In the genomic region with DNA sequence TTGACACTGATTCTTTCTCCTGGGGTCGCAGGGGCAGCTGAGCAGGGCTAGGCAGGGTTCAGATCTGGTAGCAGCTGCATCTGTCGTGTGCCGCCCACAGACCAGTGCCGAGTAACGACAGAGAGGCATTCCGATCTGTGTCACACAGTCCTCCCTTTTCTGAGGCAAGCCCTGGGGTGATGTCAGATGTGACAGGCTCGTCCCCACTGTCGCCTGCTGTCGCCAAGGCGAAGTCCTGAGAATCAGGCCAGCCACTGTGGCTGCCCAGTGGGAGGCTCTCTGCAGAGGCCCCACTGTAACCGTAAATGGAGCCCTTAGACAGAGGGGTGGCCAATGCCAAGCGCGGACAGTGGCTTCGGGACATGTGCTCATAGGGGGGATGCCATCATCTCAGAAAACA, we compare ENCODE assay signal across 7 mouse cellular contexts.
DNase-seq lines count a peak whose midpoint lies in the region; ATAC-seq lines count a peak whose summit lies in the region.

No protein-coding gene starts in this region.

- H3K4me2 ChIP-seq in midbrain, embryonic 16.5 days (ENCODE audit: low read length), result no peak overlapping the region
- no peak overlapping the region for H3K4me2 ChIP-seq in midbrain, embryonic 15.5 days
- H3K4me2 ChIP-seq in embryonic facial prominence, embryonic 15.5 days (replicated peaks), result no peak overlapping the region

- no peak overlapping the region for H3K4me3 ChIP-seq in midbrain, embryonic 16.5 days (ENCODE audit: low read depth, low read length)
- H3K4me3 ChIP-seq in midbrain, embryonic 15.5 days, result no peak overlapping the region
- no peak overlapping the region for H3K4me3 ChIP-seq in embryonic facial prominence, embryonic 15.5 days (replicated peaks)

- ATAC-seq in midbrain, embryonic 16.5 days, result peak; percentile 43; the same call in 1 of the 2 replicates
- ATAC-seq in midbrain, embryonic 15.5 days (replicated peaks), result no peak
- ATAC-seq in embryonic facial prominence, embryonic 15.5 days (ENCODE audit: insufficient number of reproducible peaks, low FRiP score, low TSS enrichment, low read depth), result peak; percentile 52; the same call in 1 of the 2 replicates

- H3K4me1 ChIP-seq in midbrain, embryonic 16.5 days (ENCODE audit: control insufficient read depth, insufficient read depth, low read length), result no peaks in the 10 kb centered on the region
- H3K4me1 ChIP-seq in midbrain, embryonic 15.5 days, result 0 out of 2 replicates have a peak, but pooled peaks cover 3% of the 10 kb centered on the region
- 0 out of 2 replicates have a peak, but pooled peaks cover 3% of the 10 kb centered on the region for H3K4me1 ChIP-seq in embryonic facial prominence, embryonic 15.5 days

- peak; percentile 68 for DNase-seq in left cerebral cortex, adult 11 months (ENCODE audit: low spot score)
- peak; percentile 32 for DNase-seq in right cerebral cortex, postnatal 14 days
- no peak for DNase-seq in urinary bladder, postnatal 14 days (ENCODE audit: low spot score)
- no peak for DNase-seq in thymus, postnatal 25 days

- 35% methylated on average over 14 of the region's 14 CpGs for WGBS in midbrain, embryonic 16.5 days
- WGBS in midbrain, embryonic 15.5 days, result 36% methylated on average over 14 of the region's 14 CpGs
- WGBS in embryonic facial prominence, embryonic 15.5 days, result 38% methylated on average over 14 of the region's 14 CpGs

- no peaks in the 10 kb centered on the region for H3K9me3 ChIP-seq in midbrain, embryonic 16.5 days (replicated peaks; ENCODE audit: control insufficient read depth, low read length, poor library complexity, severe bottlenecking)
- H3K9me3 ChIP-seq in midbrain, embryonic 15.5 days, result no peaks in the 10 kb centered on the region
- no peaks in the 10 kb centered on the region for H3K9me3 ChIP-seq in embryonic facial prominence, embryonic 15.5 days (replicated peaks)

- no peaks in the 10 kb centered on the region for H3K36me3 ChIP-seq in midbrain, embryonic 16.5 days (ENCODE audit: control insufficient read depth, insufficient read depth, low read length)
- no peaks in the 10 kb centered on the region for H3K36me3 ChIP-seq in midbrain, embryonic 15.5 days (replicated peaks)
- no peaks in the 10 kb centered on the region for H3K36me3 ChIP-seq in embryonic facial prominence, embryonic 15.5 days

- H3K9ac ChIP-seq in midbrain, embryonic 16.5 days (ENCODE audit: low read depth, low read length), result no peak overlapping the region
- H3K9ac ChIP-seq in midbrain, embryonic 15.5 days, result no peak overlapping the region
- H3K9ac ChIP-seq in embryonic facial prominence, embryonic 15.5 days, result no peak overlapping the region

- H3K27ac ChIP-seq in midbrain, embryonic 16.5 days (ENCODE audit: low read length), result no peak overlapping the region
- H3K27ac ChIP-seq in midbrain, embryonic 15.5 days, result no peak overlapping the region
- H3K27ac ChIP-seq in embryonic facial prominence, embryonic 15.5 days (replicated peaks), result no peak overlapping the region

- peaks cover 3% of the 10 kb centered on the region for H3K27me3 ChIP-seq in midbrain, embryonic 16.5 days (ENCODE audit: control insufficient read depth, insufficient read depth, low read depth, low read length)
- no peaks in the 10 kb centered on the region for H3K27me3 ChIP-seq in midbrain, embryonic 15.5 days (replicated peaks)
- no peaks in the 10 kb centered on the region; the same call in 1 of the 2 replicates for H3K27me3 ChIP-seq in embryonic facial prominence, embryonic 15.5 days

Comparison
In these comparisons a context has a peak if more than half of its experiments do, and no peak if none do; other contexts are left out.
1. DNase-seq: peak in left cerebral cortex, adult 11 months (single experiment) and right cerebral cortex, postnatal 14 days (single experiment); none in urinary bladder, postnatal 14 days (single experiment) and thymus, postnatal 25 days (single experiment).